Mouse (Mus musculus) heart, embryonic 12.5 days (tissue): ENCODE measurements around the gene Zfp414. TPM values are rescaled to one million over a fixed set of nuclear protein-coding genes. Genes with fewer than 3 reads are reported as not detected.

Source experiments
- ATAC-seq: fragments of 200-750 bp; cut with Nextera tagmentation; 2 replicates; pipeline ENCODE4 v1.8.0; 2017; ENCODE audit warnings: moderate TSS enrichment, moderate library complexity; ENCODE audit not compliant: insufficient number of reproducible peaks, low FRiP score
- H3K27ac ChIP-seq: fragments of 300-500 bp; sonication (generic); 2 replicates; pipeline ENCODE4 v1.5.1; 2016; ENCODE audit warnings: mild to moderate bottlenecking, moderate library complexity; ENCODE audit not compliant: poor library complexity, severe bottlenecking
- H3K27me3 ChIP-seq: fragments of 300-500 bp; sonication (generic); replicated peaks from 2 replicates; pipeline ENCODE4 v1.6.1; 2016; ENCODE audit warnings: mild to moderate bottlenecking, moderate library complexity
- H3K36me3 ChIP-seq: fragments of 300-500 bp; sonication (generic); 2 replicates; pipeline ENCODE4 v1.6.1; 2016; ENCODE audit warnings: mild to moderate bottlenecking, moderate library complexity
- H3K4me1 ChIP-seq: fragments of 300-500 bp; sonication (generic); replicated peaks from 2 replicates; pipeline ENCODE4 v1.6.1; 2016; ENCODE audit warnings: mild to moderate bottlenecking
- H3K4me2 ChIP-seq: fragments of 300-500 bp; sonication (generic); 2 replicates; pipeline ENCODE4 v1.6.1; 2016; ENCODE audit warnings: mild to moderate bottlenecking, moderate library complexity
- H3K4me3 ChIP-seq: fragments of 300-500 bp; sonication (generic); 2 replicates; pipeline ENCODE4 v1.5.1; 2016; ENCODE audit warnings: mild to moderate bottlenecking
- H3K9ac ChIP-seq: fragments of 300-500 bp; sonication (generic); 2 replicates; pipeline ENCODE4 v1.6.1; 2016; ENCODE audit warnings: mild to moderate bottlenecking, moderate library complexity
- H3K9me3 ChIP-seq: fragments of 300-500 bp; sonication (generic); replicated peaks from 2 replicates; pipeline ENCODE4 v1.6.1; 2016; ENCODE audit warnings: mild to moderate bottlenecking, moderate library complexity
- WGBS: fragments of 180-500 bp; shearing (Covaris S2); methylation state at CpG from one replicate; pipeline ENCODE4 v1.1.7; 2016; 5-methylcytosine and 5-hydroxymethylcytosine counted together
- polyA plus RNA-seq: library from polyadenylated mRNA; unstranded; fragments of >200 nt; fragmentation: Nextera tagmentation; extraction: Ambion mirVana; gene quantifications from 2 replicates; pipeline ENCODE4 v1.2.1, GENCODE M21; 2016

Zfp414 gene
- polyA plus RNA-seq, 1 experiment from 2014 or later, result 31.6 TPM

- Histone ChIP-seq H3K27ac (no peak overlapping the region), H3K9ac (no peak overlapping the region), H3K36me3 (peaks cover 92% of the 10 kb centered on the region), H3K4me3 (no peak overlapping the region), H3K9me3 (no peaks in the 10 kb centered on the region), H3K4me2 (no peak overlapping the region), H3K4me1 (no peaks in the 10 kb centered on the region), H3K27me3 (no peaks in the 10 kb centered on the region)
- WGBS, result 97% methylated on average over 34 of the region's 34 CpGs
- peak; percentile 56 for ATAC-seq
These were observed 21.0 kb downstream of the Zfp414 start for GRCm38 (mm10) chr17:33649781-33650475.

GRCm38 (mm10) chr17:33666813-33667212 is 37.9 kb downstream of the Zfp414 start:
- Histone ChIP-seq H3K36me3 (peaks cover 44% of the 10 kb centered on the region), H3K9me3 (no peaks in the 10 kb centered on the region), H3K27ac (peak overlapping the region; percentile 24; the same call in 1 of the 2 replicates), H3K4me2 (no peak overlapping the region), H3K4me3 (no peak overlapping the region), H3K9ac (no peak overlapping the region), H3K4me1 (no peaks in the 10 kb centered on the region; the same call in 1 of the 2 replicates), H3K27me3 (no peaks in the 10 kb centered on the region)
- no peak for ATAC-seq
- WGBS, result 36% methylated on average over 3 of the region's 3 CpGs

GRCm38 (mm10) chr17:33669681-33670080 is 40.8 kb downstream of the Zfp414 start:
- no peaks in the 10 kb centered on the region for H3K9me3 ChIP-seq
- no peak overlapping the region for H3K9ac ChIP-seq
- no peak for ATAC-seq
- no peaks in the 10 kb centered on the region for H3K27me3 ChIP-seq
- no peak overlapping the region for H3K4me3 ChIP-seq
- H3K4me1 ChIP-seq, result no peaks in the 10 kb centered on the region; the same call in 1 of the 2 replicates
- WGBS, result 91% methylated on average over 3 of the region's 3 CpGs
- no peak overlapping the region for H3K27ac ChIP-seq
- H3K36me3 ChIP-seq, result peaks cover 28% of the 10 kb centered on the region
- H3K4me2 ChIP-seq, result no peak overlapping the region

GRCm38 (mm10) chr17:33673837-33674236 is 44.9 kb downstream of the Zfp414 start:
- ATAC-seq, result no peak
- H3K4me3 ChIP-seq, result no peak overlapping the region
- H3K36me3 ChIP-seq, result peaks cover 20% of the 10 kb centered on the region
- no peak overlapping the region for H3K27ac ChIP-seq
- WGBS, result 75% methylated on average over 1 of the region's 1 CpGs
- H3K9ac ChIP-seq, result no peak overlapping the region
- peaks cover 11% of the 10 kb centered on the region for H3K4me1 ChIP-seq
- no peak overlapping the region for H3K4me2 ChIP-seq
- no peaks in the 10 kb centered on the region for H3K9me3 ChIP-seq
- no peaks in the 10 kb centered on the region for H3K27me3 ChIP-seq

DNA sequence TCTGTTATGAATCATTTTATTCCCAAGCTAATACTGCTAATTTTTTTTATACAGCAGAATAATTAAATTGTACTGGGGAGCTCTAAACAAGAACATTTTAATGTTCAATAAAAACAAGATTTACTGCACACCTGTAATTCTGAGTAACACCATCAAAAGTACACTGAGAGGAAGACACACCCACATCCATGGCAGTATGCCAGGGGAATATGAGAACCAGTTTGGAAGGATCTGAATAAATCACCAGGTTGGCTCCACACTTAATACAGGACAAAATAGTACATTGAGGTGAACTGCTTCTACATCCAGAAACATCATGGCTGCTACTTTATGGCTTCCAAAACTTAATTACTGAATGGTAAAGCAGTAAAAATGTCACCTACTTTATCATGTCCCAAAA is 46.6 kb downstream of the Zfp414 start:
- ATAC-seq, result no peak

DNA sequence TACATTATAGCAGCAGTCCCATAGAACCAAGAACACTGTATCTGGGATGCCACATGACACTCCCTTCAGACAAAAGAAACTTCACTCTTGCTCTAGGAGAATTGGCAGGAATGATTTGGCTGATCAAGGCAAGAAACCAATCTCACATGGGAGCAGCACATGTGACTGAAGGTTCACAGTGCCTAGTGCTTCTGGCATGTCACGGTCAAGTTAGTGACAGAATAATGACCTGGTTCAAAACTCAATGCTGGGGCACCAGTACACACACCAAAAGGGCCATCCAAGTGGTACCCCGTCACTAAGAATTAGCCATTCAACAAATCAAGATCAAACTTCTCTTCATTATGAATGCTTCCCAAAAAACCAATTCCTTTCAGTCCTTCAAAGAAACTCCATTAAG is 47.2 kb downstream of the Zfp414 start:
- no peak overlapping the region for H3K27ac ChIP-seq
- H3K36me3 ChIP-seq, result peaks cover 20% of the 10 kb centered on the region
- H3K4me3 ChIP-seq, result no peak overlapping the region
- H3K27me3 ChIP-seq, result no peaks in the 10 kb centered on the region
- H3K4me1 ChIP-seq, result peaks cover 15% of the 10 kb centered on the region; the same call in 1 of the 2 replicates
- H3K9me3 ChIP-seq, result no peaks in the 10 kb centered on the region
- H3K4me2 ChIP-seq, result no peak overlapping the region
- 93% methylated on average over 2 of the region's 2 CpGs for WGBS
- H3K9ac ChIP-seq, result no peak overlapping the region
- no peak for ATAC-seq

More for the DNA sequence above, 46.6 kb downstream of the Zfp414 start:
- H3K4me2 ChIP-seq, result no peak overlapping the region
- no peaks in the 10 kb centered on the region for H3K27me3 ChIP-seq
- no peak overlapping the region for H3K4me3 ChIP-seq
- no peak overlapping the region for H3K9ac ChIP-seq
- H3K9me3 ChIP-seq, result no peaks in the 10 kb centered on the region
- H3K36me3 ChIP-seq, result peaks cover 20% of the 10 kb centered on the region
- H3K4me1 ChIP-seq, result peaks cover 15% of the 10 kb centered on the region; the same call in 1 of the 2 replicates
- no peak overlapping the region for H3K27ac ChIP-seq

GRCm38 (mm10) chr17:33678771-33679170 is 49.9 kb downstream of the Zfp414 start:
- ATAC-seq, result no peak
- Histone ChIP-seq H3K4me2 (no peak overlapping the region), H3K4me1 (peaks cover 33% of the 10 kb centered on the region), H3K27ac (no peak overlapping the region), H3K9me3 (no peaks in the 10 kb centered on the region), H3K27me3 (no peaks in the 10 kb centered on the region), H3K4me3 (no peak overlapping the region), H3K36me3 (peaks cover 22% of the 10 kb centered on the region), H3K9ac (no peak overlapping the region)

Other genes with a start within 250 kb of the Zfp414 start
- gene Zfp101, start 234.4 kb upstream of the Zfp414 start, polyA plus RNA-seq, result 8.0 and 8.1 TPM in 2 replicates
- gene Actl9, start 196.2 kb upstream of the Zfp414 start, polyA plus RNA-seq, result not detected in 2 replicates
- gene Adamts10, start 104.9 kb upstream of the Zfp414 start, polyA plus RNA-seq, result 44.1 and 49.0 TPM in 2 replicates
- 1.6 and 1.9 TPM in 2 replicates for gene Myo1f, start 73.4 kb upstream of the Zfp414 start, polyA plus RNA-seq
- gene Pram1, start 9.0 kb downstream of the Zfp414 start, polyA plus RNA-seq, result 0.14 and 0.67 TPM in 2 replicates
- gene Hnrnpm, start 57.8 kb downstream of the Zfp414 start, polyA plus RNA-seq, result 257 and 259 TPM in 2 replicates
- 76.5 and 79.5 TPM in 2 replicates for gene March2, start 89.6 kb downstream of the Zfp414 start, polyA plus RNA-seq
- gene Rab11b, start 131.4 kb downstream of the Zfp414 start, polyA plus RNA-seq, result 285 and 287 TPM in 2 replicates
- 6.9 and 7.5 TPM in 2 replicates for gene Angptl4, start 152.7 kb downstream of the Zfp414 start, polyA plus RNA-seq
- gene Kank3, start 181.4 kb downstream of the Zfp414 start, polyA plus RNA-seq, result 39.0 and 43.9 TPM in 2 replicates
- gene Rps28, start 195.5 kb downstream of the Zfp414 start, polyA plus RNA-seq, result 570 and 574 TPM in 2 replicates
- gene Ndufa7, start 195.5 kb downstream of the Zfp414 start, polyA plus RNA-seq, result 431 and 466 TPM in 2 replicates
- 41.5 and 43.8 TPM in 2 replicates for gene Cd320, start 214.0 kb downstream of the Zfp414 start, polyA plus RNA-seq
- not detected in 2 replicates for gene Gm7029, start 244.7 kb downstream of the Zfp414 start, polyA plus RNA-seq